Mouse (Mus musculus) G1E (cell line): ENCODE measurements around the gene Myadm.

Experiments
- CTCF ChIP-seq: IDR thresholded peaks from 2 replicates; pipeline ENCODE4 v1.5.1; 2012; ENCODE audit warnings: low read depth, low read length, inconsistent platforms, mixed read lengths
- GATA1 ChIP-seq: IDR thresholded peaks from 2 replicates; pipeline ENCODE4 v1.6.1; 2012; ENCODE audit warnings: borderline replicate concordance, low read length, inconsistent platforms, mixed read lengths
- POLR2AphosphoS5 ChIP-seq: IDR thresholded peaks from 2 replicates; pipeline ENCODE4 v1.6.1; 2012; ENCODE audit warnings: low read depth, low read length, inconsistent platforms; ENCODE audit not compliant: insufficient replicate concordance

DNA sequence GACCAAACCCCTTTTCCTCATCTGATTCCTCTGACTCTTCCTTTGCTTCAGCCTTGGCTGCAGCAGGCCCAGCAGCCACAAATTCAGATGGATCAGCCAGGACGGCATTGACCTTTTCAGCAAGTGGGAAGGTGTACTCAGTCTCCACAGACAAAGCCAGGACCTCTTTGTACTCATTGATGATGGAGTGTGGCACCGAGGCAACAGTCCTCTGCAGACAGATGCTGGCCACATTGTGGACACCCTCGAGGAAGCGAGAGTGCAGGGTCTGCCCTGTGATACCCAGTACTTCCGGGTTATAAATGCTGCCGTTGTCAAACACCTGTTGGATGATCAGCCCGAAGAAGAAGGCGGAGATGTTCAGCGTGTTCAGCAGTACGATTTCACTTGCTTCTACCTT lies 4.3 kb upstream of the Myadm start:
- TF ChIP-seq CTCF (no peak), POLR2AphosphoS5 (no peak), GATA1 (no peak)
